Mouse (Mus musculus) embryo, embryonic 11.5 days (tissue): ENCODE results near the gene Klf13.
A peak's percentile ranks its signal among the peaks of the same experiment; 100 is the strongest.

Experiments
- DNase-seq: peaks from one replicate; pipeline ENCODE4 v3.0.0-alpha.2; 2012; ENCODE audit warnings: low read depth, low spot score

Klf13 gene

DNA sequence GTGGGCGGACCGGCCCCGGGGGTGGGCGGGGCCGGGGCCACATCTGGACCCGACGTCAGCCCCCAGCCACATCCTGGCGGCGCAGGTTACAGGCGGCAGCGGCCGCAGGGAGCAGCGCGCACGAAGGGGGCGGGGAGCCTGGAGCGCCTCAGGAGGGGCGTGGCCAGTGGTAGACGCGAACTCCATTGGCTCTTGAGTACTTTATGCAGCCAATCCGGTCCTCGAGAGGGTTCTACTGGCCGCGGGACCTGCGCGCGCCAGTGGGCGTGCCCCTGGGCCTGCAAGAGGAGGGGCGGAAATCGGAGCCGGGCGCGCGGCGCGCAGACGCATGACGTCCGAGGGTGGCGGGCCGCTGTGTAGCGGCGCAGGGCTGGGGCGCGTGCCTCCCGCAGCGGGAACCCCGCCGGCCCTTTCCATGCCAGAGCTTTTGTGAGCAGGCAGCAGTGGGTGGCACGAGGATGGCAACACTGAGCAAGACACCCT, at the start of gene Klf13:
Gene Klf13, minus strand, starts transcription at position 2 of the 483 bp plus-strand sequence.
- peak; percentile 98 for DNase-seq

DNA sequence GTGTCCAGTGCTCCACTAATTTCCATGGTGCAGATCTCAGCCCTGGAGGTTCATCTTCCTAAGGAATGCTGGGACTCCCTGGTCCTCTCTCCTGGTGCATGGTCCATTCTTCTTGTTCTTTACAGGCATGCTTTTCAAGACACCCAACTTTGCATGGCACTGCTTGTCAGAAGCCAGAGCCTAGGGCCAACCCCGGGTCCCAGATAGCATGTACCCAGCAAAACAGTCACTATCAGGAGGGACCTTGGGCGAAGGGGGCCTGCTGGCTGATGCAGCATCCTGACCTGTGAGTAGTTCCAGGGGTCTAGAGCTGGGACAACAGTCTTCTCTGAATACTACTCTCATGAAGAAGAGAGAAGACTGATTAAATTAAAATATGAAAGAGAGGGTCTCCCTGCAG, 49.7 kb upstream of the Klf13 start:
- DNase-seq, result no peak

DNA sequence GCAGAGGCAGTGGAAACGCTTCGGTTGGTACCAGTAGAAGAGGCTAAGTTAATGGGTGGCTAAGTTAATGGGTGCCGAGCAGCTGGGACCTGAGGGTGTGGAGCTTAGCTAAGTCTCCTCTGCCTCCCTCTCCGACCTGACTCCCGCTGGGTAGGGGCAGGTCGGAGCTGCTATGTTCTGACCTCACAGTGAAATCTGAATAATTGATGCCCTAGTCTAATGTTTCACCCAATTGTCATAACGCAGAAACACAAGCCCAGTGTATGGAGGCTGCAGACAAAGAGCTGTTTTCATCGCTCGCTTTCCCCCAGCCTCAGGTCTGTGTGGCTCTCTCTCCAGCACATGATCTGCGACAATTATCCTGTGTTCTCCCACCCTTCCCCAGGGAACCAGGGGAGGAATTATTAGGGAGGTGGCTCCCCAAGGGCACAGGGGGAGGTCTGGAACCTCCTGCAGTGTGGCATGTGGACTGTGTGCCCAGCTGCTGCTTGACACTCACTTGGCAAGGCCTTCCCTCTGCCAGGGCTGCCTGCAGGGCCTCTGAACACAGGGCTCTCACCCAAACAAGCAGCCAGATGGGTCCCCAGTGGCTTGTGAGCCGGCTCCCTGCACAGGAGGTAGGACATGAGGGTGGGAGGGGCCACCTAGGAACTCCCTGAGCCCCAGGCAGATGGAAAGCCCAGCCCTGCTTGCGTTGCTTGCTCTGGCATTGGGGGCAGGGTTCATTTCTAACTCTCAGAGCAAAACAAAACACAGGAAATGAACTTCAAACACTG, 47.9 kb upstream of the Klf13 start:
- DNase-seq, result no peak

DNA sequence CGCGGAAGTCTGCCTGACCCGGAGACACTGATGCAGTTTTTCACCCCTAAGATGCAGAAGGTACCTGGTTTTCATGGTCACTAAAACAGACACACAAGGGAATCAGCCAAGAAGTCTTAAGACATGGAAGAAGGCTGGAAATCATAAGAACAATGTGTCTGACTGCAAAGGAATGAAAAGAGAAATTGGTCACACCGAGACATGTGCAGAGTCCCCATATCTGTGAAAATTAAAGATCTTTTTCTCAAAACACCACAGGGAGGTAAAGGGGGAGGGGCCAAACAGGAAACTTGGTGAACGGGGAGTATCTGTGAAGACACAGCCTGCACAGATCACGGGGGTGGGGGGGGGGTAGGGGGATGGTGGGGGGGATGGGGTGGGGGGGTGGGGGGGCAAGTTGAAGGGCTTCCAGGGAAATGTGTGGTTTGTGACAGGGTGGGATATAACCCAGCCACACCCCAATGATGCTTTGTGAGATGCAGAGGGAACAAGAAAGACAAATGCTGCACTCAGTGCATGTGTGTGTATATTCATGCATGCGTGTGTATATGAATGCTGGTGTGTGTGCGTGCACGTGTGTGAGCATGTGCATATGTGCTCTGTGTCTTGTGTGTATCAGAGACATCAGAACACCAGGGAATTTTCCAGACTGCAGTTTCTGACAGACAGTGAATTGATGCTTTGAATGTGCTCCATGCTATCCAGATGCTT, 47.1 kb upstream of the Klf13 start:
- DNase-seq, result no peak

- no peak for DNase-seq
Measured at GRCm38 (mm10) chr7:63985266-63985665, 46.6 kb upstream of the Klf13 start.

GRCm38 (mm10) chr7:63984329-63984728, 45.6 kb upstream of the Klf13 start:
- DNase-seq, result no peak

GRCm38 (mm10) chr7:63977631-63978030, 38.9 kb upstream of the Klf13 start:
- DNase-seq, result no peak

- DNase-seq, result no peak
Measured at GRCm38 (mm10) chr7:63970986-63971385, 32.3 kb upstream of the Klf13 start.

- no peak for DNase-seq
Measured at GRCm38 (mm10) chr7:63969941-63970340, 31.2 kb upstream of the Klf13 start.

DNA sequence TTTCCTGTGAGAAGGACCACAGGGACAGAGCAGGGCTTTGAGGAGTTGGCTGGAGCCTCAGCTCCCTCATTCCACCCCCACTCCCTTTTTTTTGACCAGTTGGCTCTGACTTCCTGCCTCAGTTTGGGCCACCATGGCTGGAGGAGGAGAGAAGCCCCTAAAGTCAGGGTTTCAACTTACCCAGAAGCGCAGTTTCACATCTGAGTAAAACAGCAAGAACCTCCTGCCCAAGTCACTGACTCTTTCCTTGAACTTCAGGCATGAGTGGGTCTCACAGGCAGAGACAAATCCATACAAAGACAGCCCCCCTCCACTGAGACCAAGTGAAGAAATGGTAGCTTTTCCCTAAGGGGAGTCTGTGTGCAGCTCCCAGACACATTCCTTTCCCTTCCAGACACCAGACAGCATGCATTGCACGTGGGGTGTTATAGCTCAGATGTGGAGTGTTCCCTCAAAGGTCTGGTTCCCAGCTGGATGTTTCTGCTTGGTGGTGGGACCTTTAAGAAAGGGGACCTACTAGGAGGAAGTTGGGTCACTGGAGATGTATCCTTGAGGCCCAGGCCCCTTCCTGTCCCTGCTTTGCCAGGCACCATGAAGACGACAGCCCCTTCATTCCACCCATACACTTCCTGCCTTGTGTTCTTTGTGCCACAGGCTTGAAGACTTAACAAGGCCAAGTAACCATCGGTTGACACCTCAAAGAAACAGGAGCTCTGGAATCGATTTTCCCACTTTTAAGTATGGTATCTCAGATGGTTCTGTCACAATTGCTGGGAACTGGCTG, 27.1 kb upstream of the Klf13 start:
- no peak for DNase-seq

- DNase-seq, result no peak
Measured at GRCm38 (mm10) chr7:63965135-63965534, 26.4 kb upstream of the Klf13 start.

GRCm38 (mm10) chr7:63964121-63964520, 25.4 kb upstream of the Klf13 start:
- DNase-seq, result no peak

DNA sequence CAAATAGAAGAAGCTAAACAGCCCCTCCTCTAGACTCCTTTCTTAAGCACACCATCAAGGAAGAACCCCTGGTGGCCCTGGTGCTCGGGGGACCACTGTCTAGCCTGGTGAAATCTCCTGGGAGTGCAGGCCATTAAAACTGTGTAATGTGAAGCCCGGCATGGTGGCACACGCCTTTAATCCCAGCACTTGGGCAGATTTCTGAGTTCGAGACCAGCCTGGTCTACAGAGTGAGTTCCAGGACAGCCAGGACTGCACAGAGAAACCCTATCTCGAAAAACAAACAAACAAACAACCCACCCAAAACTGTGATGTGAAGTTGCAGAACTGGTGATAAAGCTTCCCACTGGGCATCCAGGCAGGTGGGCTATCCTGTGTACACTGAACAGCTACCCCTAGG, 24.9 kb upstream of the Klf13 start:
- DNase-seq, result no peak

GRCm38 (mm10) chr7:63957872-63958640, 19.3 kb upstream of the Klf13 start:
- no peak for DNase-seq

GRCm38 (mm10) chr7:63956981-63957713, 18.4 kb upstream of the Klf13 start:
- peak; percentile 35 for DNase-seq

- no peak for DNase-seq
Measured at GRCm38 (mm10) chr7:63956138-63956823, 17.6 kb upstream of the Klf13 start.

- DNase-seq, result no peak
Measured at GRCm38 (mm10) chr7:63955440-63955839, 16.7 kb upstream of the Klf13 start.

DNA sequence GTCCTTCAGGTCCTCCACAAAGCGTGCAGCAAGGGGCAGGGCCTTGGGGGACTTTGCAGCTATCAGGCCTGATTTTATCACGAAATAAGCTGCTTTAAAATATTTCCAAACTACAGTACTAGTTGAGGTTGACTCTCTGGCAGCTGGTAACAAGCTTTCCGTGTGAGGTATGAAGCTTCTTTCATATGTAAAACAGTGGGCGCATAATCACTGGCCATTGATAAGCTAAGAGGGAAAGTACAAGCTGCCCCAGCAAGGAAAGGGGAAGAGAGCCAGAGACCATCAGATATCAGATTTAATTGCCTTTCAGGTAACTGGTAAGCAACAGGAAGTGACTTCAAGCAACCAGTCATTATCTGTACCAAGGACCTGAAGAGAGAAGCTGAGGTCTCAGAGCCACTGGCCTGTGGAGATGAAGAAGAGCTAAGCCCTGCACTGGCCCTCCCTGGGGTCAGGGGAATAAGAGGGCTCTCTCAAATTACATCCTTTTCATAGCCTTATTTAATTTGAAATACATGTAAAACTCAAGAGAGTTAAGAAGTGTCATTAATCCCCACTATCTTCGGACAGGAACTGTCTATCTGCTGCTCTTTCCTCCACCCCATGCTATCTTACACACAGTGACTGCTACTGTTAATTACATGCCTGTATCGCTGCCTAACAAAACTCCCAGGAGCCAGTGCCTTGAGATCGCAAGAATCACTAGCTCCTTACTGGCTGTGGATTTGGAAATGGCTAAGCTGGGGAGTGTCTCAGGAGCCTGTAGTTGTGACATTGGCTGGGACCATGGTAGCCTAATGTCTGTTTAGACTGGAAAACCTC, 13.6 kb upstream of the Klf13 start:
- no peak for DNase-seq

DNA sequence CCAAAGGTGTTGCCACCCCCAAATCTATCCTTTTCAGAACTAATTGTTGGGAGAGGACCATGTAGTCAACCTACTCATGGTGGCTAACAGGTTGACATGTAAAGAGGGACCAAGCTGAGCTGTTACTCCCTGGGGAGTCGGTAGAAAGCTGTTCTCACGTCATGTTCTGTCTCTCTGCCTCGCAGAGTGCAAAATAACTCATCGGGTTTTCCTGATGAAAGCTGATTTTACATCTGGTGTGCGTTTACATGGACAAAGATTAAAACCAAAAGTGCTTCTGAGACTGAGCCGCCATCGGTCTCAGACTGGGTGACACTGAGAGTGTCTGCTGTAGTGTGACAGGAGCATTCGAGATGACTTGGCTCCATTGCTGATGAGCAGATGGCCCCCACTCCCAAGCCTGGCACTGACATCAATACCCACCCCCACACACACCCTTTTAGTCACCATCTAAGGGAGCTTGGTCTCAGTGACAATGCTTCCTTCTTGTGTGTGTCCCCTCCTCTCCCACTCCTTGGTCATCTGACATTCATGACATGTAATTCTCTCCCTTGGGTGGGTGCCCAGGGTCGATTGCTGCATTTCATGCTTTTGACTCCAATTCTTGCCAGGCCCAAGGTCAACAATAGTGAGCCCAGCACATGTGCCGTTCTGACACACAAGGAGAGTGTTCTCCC, 12.4 kb upstream of the Klf13 start:
- no peak for DNase-seq
